Mouse (Mus musculus): ENCODE results near the gene Nfatc4. TPM values are rescaled to one million over a fixed set of nuclear protein-coding genes. Genes with fewer than 3 reads are reported as not detected.

Nfatc4 gene
- not detected in 3 replicates for total RNA-seq (2017)

DNA sequence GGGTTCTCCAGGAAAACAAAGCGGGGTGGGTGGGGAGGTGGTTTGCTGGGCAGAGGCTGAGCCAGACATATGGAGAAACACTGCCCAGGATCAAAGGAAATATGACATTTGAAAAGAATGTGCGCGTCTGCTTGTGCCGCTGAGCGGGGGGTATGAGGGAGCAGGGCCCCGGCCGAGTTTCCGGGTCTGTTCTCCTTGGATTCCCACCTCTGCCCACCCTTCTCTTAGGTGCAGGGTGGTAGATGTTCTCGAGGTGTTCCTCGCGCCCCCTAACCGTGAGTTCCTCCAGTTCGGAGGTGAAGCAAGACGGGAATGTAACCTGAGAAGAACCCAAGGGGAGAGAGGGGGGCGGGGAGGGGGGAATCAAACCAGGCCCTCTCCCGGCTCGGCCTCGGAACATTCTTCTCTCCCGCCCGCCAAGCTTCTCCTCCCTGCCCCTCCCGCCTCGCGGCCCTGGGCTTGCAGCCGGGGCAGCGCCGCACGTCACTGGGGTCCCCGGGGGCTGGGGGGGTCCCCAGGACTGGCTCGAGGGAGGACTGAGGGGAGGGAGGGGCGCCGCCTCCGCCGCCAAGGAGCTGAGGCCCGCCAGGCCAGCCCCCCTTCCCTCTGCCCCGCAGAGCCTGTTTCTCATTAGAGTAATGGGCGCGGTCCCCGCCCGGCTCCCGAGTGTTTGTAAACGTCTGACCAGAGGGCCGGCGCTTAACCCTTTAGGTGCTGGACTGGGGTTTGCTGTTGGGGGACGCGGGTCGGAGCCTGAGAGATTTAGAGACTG is at the start of gene Nfatc4:
TSS of gene Nfatc4 (plus strand) at position 154 of the 772 bp plus-strand sequence.
- ATAC-seq (replicated peaks; ENCODE audit: insufficient number of reproducible peaks, low FRiP score, low TSS enrichment, poor library complexity, severe bottlenecking) = no peak

DNA sequence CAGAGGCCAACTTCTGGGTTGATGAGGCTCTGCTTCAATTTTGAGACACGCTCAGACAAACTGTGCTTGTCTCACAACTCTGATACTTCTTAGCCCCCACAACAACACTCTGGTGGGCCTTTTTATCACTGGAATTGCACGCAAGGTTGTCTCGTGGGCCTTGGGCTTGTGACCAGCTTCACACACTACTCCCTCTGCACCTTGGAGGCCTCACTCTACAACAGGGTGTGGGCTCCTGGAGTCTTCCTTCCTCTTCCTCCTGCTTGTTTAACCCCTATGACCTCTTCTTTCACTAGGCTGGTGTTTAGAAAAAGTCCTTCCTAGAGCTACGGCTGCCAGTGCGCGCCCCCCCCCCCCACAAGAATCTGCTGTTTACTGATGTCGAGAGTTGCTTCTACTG is 46.2 kb upstream of the Nfatc4 start:
- no peak for ATAC-seq (replicated peaks; ENCODE audit: insufficient number of reproducible peaks, low FRiP score, low TSS enrichment, poor library complexity, severe bottlenecking)

DNA sequence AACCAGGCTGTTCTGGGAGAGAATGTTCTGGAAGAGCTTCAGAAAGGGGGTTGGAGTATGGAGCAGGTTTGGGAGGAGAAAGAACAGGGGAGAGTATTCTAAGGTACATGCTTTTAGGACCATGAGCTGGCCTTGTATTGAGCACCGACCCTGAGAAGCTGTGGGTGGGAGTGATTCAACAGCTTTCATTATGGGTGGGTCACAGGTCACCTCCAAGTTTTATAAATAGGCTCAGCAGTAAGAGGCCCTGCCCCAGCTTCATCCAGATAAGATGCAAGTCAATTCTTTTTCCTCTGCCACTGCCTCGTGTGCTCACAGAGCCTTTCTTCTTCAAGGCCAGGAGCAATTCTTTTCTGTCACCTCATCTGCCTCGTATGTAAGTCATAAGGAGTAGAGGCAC is 45.8 kb upstream of the Nfatc4 start:
- no peak for ATAC-seq (replicated peaks; ENCODE audit: insufficient number of reproducible peaks, low FRiP score, low TSS enrichment, poor library complexity, severe bottlenecking)

DNA sequence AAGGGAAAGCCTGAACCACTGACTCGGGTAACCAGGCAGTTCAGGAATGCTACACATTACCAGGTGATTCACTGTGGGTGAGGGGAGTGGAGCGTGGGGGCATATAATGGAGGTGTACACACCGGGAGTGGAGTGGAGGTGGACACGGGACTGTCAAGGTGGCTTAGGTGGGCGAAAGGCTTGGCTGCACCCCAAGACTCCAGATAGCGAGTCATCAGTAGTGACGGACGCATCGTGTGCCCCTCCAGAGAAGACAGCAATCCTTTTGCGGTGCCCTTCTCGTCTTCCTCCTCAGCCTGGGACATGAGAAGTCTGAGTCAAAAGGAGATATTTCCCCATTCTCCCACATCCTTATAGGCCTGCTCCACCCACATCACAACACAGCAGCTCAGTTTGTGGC is 45.1 kb upstream of the Nfatc4 start:
- ATAC-seq (replicated peaks; ENCODE audit: insufficient number of reproducible peaks, low FRiP score, low TSS enrichment, poor library complexity, severe bottlenecking) = no peak

DNA sequence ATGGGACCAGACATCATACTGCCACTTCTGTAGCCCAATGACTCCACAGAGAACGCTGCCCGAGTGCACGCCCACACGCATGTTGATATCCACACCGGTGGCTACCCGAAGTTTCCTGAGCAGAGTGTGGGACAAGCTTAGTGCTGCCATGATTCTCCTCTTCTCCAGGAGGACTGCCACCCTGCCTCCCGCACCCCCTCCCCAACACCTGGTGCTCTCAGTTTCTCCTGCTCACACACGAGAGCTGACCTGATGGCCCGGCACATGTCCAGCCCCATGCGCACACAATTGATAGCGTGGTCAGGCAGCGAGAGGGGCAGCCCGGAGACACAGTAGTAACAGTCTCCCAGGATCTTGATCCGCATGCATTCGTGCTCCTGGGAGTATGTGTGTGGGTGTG is 44.3 kb upstream of the Nfatc4 start:
- no peak for ATAC-seq (replicated peaks; ENCODE audit: insufficient number of reproducible peaks, low FRiP score, low TSS enrichment, poor library complexity, severe bottlenecking)

DNA sequence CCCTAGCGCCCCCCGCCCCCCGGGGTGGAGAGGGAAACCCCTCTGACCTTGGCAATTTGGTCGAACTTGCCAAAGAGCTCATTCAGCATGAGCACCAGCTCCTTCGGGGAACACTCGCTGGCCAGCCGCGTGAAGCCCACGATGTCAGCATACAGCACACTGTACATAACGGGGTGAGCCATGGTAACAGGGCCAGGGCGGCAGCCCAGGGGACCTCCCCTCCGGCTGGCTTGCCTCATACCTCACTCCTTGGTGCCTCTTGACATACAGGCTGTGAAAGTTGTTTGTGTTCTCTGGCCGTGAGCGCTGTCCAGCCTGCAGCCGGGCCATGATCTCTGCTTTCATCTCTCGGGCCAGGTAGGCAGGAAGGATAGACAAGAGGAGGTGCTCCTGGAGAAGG is 43.3 kb upstream of the Nfatc4 start:
- no peak for ATAC-seq (replicated peaks; ENCODE audit: insufficient number of reproducible peaks, low FRiP score, low TSS enrichment, poor library complexity, severe bottlenecking)

DNA sequence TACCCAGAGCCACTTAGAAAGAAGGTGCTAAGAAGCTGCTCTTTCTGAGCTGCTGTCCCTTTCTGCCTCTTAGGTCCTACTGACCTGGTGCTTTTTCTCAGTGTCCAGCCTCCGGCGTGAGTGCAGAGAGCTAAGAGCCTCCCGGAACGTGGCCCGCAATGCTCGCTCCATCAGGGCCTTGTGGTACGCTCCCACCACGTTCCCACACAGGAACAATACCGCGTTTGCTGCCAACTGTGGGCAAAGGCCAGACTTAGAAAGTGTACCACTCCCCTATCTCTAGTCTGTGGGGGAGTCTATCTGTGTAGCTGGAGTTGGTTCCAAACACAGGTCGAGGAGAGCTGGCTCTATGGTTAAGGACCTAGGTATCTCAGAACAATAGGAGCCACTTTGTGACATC is 42.2 kb upstream of the Nfatc4 start:
- ATAC-seq (replicated peaks; ENCODE audit: insufficient number of reproducible peaks, low FRiP score, low TSS enrichment, poor library complexity, severe bottlenecking) = no peak

DNA sequence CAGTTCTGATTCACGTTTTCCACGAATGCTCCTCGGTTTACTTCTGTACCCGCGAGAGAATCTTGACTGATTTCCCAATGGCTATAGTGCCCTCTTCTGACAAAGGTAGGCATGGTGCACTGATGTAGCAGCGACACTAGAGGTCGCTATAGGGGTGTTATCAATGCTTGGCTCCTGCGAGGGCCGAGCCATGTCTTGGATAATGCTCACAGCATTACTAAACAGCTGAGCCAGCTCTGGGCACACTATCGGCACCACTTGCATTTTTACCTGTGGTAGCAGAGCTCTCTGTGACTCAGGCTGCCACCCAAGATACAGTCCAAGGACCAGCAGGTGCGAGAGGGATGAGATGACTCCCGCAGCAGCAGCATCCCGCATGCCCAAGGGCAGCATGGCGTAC is 41.6 kb upstream of the Nfatc4 start:
- peak; percentile 79 for ATAC-seq (replicated peaks; ENCODE audit: insufficient number of reproducible peaks, low FRiP score, low TSS enrichment, poor library complexity, severe bottlenecking)

DNA sequence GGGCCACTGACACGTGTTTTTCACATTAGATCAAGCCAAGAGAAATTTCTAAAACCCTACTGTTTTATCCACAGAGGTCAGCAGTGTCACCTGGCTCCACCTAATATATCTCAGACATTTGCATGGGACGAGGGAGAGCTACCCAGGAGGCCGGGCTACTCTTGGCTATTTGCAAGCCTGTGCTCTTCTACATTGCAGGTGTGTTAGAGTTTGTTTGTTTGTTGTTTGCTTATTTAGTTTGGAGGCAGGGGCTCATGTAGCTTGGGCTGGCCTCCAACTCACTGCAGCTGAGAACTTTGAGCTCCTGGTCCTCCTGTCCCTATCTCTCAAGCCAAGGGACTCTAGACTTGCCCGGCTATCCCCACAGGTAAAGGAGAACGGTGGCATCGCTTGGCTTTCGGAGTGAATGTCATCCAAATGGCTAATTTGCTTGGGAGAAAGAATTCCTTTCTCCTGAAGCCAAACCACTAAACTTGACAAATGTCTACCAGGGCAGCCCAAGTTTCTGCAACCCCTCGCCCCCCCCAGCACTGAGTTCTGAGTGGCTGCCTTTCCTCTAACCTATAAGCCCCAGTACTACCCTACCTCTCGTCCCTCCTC is 40.5 kb upstream of the Nfatc4 start:
- no peak for ATAC-seq (replicated peaks; ENCODE audit: insufficient number of reproducible peaks, low FRiP score, low TSS enrichment, poor library complexity, severe bottlenecking)

DNA sequence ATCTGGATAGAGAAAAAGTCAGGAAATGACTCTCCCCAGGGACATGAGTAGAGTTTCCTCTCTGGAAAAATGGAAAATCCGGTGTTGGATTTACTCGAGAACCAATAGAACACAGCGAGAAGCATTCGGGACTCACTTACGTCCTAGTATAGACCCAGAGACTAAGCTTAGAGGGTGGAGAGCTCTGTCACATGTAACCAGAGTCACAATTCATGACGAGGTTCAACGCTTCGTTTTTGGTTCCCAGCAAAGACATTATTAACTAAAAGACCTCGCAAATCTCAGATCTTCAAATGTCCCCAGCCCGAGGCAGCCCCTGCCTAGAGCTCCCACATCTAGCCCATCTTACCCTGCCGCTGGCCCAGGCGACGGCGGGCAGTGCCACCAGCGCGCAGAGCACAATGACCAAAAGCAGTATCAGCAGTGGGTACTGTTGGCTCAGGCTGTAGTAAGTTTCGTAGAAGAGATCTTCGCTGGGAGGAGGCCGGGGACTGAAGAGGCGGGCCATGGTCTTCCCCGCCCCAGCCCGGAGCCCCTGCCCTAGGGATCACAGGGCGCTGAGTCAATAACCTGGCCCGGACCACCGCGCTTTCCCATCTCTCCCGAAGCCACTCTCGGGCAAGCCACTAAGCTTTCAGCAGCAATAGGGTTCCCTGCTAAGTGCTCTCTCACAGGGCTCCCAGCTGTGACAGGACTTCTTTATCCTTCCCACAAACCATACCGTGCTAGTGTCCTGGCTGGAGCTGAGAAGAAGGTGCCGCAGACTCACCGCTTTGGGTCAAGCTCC is 39.6 kb upstream of the Nfatc4 start:
- ATAC-seq (replicated peaks; ENCODE audit: insufficient number of reproducible peaks, low FRiP score, low TSS enrichment, poor library complexity, severe bottlenecking) = no peak

DNA sequence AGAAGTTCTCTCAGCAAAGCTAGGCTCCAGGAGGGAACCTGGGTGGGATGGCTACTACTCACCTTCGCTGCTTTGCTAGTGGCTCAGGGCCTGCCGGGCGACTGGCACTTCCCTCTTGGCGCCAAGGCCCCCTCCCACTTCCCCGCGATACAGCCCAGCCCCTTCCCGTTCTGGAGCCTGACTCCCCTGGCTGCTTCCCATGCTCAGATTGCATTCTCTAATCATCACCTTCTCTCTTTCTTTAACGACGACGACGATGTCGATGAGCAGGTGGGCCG is 39.0 kb upstream of the Nfatc4 start, which contains the start of gene Adcy4:
TSS of gene Adcy4 (minus strand) at position 138 of the 278 bp plus-strand sequence.
- ATAC-seq (replicated peaks; ENCODE audit: insufficient number of reproducible peaks, low FRiP score, low TSS enrichment, poor library complexity, severe bottlenecking) = no peak

DNA sequence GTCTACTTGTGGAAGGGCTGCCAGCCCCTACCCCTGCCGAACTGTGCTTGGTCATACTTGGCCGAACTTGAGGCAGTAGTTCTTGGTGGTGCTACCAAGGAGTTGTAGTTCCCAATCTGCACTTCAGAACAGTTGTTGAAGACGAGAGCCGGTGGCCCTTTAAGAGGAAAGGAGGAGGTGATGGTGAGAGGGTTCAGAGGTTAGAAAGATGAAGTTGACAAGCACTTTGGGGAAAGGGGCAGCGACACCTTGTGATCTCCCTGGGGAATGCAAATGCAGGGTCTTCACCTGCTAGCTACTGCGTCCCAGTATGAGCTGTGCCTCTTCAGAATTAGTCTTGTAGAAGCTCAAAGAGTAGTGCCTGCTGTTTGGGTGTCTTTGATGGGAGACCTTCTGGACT is 37.7 kb upstream of the Nfatc4 start:
- ATAC-seq (replicated peaks; ENCODE audit: insufficient number of reproducible peaks, low FRiP score, low TSS enrichment, poor library complexity, severe bottlenecking) = no peak

DNA sequence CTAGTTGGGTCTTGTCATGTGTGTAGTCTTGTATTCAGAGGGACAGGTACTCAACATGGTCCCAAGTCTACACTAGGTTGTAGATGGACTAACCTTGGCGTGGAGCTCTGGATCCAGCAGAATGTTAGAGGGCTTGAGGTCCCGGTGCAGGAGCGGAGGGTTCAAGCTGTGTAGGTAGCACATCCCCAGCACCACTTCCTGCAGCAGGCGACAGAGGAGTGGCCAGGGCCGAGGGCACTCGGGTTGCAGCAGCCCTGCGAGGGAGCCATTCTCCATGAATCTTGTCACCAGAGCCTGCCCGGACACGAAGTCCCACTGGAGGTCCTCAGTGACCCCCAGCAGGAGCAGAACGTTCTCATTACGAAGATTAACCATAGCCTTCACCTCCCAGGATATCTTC is 35.2 kb upstream of the Nfatc4 start:
- no peak for ATAC-seq (replicated peaks; ENCODE audit: insufficient number of reproducible peaks, low FRiP score, low TSS enrichment, poor library complexity, severe bottlenecking)

DNA sequence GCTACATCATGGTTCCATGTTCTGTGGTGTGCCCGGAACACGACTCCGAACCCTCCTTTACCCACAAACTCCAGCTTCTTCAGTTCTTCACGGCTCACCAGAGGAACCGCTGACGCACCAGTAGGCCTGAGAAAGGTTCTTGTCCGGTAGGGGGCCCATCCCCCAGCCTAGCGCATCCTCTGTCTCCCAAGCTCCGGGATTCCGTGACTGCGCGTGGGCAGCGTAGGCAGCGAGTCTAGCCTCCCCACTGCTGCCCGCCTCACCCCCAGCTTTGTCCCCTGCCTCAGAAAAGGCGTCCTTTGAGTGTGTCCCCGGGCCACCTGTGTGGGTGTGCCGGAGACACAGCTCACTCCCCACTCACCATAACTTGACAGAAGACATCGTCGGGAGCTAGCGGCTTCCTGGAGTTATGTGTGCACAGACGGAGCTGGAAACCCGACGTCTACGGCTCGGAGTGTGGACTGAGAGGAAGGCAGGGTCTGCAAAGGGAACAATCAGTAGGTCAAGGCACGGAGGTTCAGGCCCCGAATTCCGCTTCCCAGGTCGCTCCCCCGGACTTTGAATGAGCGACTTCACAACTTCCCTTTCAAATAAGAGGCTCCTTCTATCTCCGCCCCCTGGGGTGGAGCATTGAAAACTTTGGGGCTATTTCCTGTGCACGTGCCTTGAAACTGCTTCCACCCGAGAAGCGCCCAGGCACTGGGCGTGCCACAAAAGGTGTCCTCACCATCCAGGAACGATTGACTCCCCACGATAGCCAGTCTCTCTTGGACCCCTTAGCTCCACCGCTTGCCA is 34.5 kb upstream of the Nfatc4 start, which contains the start of gene Ripk3:
TSS of gene Ripk3 (minus strand) at position 610 of the 795 bp plus-strand sequence.
- ATAC-seq (replicated peaks; ENCODE audit: insufficient number of reproducible peaks, low FRiP score, low TSS enrichment, poor library complexity, severe bottlenecking) = peak; percentile 33

DNA sequence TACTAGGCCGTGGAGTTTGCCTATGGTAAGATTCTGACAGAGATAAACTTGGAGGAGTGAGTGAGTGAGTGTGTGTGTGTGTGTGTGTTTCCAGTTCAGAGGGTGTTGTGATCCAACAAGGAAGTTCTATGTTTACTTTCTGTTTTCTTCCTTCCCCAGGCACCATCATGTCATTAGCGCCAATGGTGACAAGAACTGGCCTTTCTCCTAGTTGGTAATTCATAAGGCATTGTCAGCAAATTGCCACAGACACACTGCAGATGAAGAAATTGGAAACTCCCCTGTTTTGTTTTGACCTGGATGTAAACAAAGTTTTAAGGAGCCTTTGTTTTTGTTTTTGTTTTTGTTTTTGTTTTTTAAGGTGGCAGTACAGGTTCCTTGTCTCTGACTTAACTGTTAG is 29.5 kb upstream of the Nfatc4 start:
- ATAC-seq (replicated peaks; ENCODE audit: insufficient number of reproducible peaks, low FRiP score, low TSS enrichment, poor library complexity, severe bottlenecking) = no peak

DNA sequence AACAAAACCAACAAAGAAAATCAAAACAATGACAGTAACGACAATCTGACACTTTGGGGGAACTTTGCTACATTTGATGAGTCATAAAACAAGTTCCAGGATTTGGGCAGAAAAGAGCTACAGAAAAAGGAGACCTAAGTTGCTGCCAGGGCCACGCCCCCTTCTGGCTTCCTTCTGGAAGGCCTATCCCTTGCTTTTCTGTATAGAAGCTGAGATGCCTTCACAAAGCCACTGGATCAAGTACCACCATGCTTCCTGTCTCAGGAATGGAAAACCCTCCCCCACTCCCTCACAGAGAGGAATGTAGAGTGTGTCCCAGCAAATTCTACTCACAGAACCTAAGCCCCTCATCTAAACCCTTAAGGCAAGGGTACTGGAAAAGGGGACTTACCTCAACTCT is 29.0 kb upstream of the Nfatc4 start:
- ATAC-seq (replicated peaks; ENCODE audit: insufficient number of reproducible peaks, low FRiP score, low TSS enrichment, poor library complexity, severe bottlenecking) = no peak

DNA sequence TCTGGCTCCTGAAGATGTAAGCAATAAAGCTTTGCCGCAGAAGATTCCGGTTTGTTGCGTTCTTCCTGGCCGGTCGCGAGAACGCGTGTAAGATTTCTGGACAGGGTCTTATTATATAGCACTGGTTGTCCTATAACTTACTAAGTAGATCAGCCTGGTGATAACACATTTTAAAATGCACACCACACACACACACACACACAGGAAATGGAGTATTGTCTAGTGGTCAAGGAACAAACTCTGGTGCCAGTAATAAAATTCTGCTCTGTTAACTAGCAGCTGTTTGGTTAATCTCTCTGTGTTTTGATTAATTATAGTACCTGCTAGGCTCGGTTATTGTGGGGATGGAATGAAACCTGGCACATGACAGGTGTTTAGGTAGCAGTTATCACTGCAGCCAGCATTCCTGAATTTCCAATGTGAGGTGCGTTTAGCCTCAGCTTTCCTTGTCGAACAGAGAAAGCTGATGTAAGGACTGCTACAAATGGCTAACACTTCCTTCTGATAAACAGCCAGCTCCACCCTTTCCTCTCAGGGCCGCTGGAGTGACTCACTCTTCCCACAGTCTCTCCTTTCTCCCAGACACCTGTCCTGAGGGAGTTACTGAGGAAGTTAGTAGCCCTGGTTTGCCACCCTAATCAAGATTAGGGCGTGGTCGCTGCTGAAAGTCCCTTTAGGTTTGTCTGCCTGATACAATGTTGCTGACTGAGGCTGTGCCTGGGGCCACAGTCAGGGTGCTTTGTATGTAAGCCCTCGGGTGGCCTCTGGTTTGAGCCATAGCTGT is 27.4 kb upstream of the Nfatc4 start:
- ATAC-seq (replicated peaks; ENCODE audit: insufficient number of reproducible peaks, low FRiP score, low TSS enrichment, poor library complexity, severe bottlenecking) = no peak

DNA sequence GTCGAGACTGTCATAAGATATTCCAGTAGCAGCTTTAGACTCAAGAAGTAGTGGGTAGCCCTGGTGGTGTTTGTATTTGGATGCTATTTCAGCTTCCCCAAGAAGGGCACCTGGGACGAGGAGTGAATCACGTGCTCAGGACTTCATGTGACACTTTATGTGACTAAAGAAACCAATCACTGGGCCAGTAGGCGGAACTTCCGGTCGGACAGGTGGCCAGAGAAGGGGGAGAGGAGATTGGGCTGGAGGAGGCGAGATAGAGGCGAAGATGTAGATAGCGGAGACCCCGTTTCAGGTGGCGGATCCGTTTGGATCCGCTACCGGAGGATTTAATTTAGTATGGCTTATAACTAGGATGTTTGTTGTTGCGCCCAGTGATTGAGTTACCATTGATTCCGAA is 8.1 kb upstream of the Nfatc4 start:
- 0 out of 2 replicates have a peak, but pooled peaks have one; percentile 17 for ATAC-seq (replicated peaks; ENCODE audit: insufficient number of reproducible peaks, low FRiP score, low TSS enrichment, poor library complexity, severe bottlenecking)
